Mouse (Mus musculus) limb, embryonic 14.5 days (tissue): ENCODE results near the gene Man1a2. TPM values are rescaled to one million over a fixed set of nuclear protein-coding genes. Genes with fewer than 3 reads are reported as not detected.

Experiments used
- ATAC-seq: fragments of 200-750 bp; cut with Nextera tagmentation; 2 replicates; pipeline ENCODE4 v1.8.0; 2017; ENCODE audit warnings: low read depth, moderate number of reproducible peaks, moderate TSS enrichment; ENCODE audit not compliant: low FRiP score
- DNase-seq: peaks from one replicate; pipeline ENCODE4 v3.0.0-alpha.2; 2015; ENCODE audit warnings: low spot score
- H3K27ac ChIP-seq: fragments of 300-500 bp; sonication (generic); replicated peaks from 2 replicates; pipeline ENCODE4 v1.5.1; 2014; ENCODE audit warnings: low read depth, mild to moderate bottlenecking, low read length, moderate library complexity, mixed read lengths
- H3K27me3 ChIP-seq: fragments of 300-500 bp; sonication (generic); 2 replicates; pipeline ENCODE4 v1.6.1; 2014; ENCODE audit warnings: low read length, mixed read lengths; ENCODE audit not compliant: control insufficient read depth, insufficient read depth
- H3K36me3 ChIP-seq: fragments of 300-500 bp; sonication (generic); 2 replicates; pipeline ENCODE4 v1.6.1; 2014; ENCODE audit warnings: mild to moderate bottlenecking, low read length, moderate library complexity, mixed read lengths; ENCODE audit not compliant: control insufficient read depth, insufficient read depth
- H3K4me1 ChIP-seq: fragments of 300-500 bp; sonication (generic); 2 replicates; pipeline ENCODE4 v1.6.1; 2014; ENCODE audit warnings: antibody characterized with exemption, low read length, mixed read lengths; ENCODE audit not compliant: control insufficient read depth, insufficient read depth
- H3K4me2 ChIP-seq: fragments of 300-500 bp; sonication (generic); replicated peaks from 2 replicates; pipeline ENCODE4 v1.6.1; 2014; ENCODE audit warnings: low read depth, mild to moderate bottlenecking, low read length, moderate library complexity; ENCODE audit not compliant: severe bottlenecking
- H3K4me3 ChIP-seq: fragments of 300-500 bp; sonication (generic); replicated peaks from 2 replicates; pipeline ENCODE4 v1.5.1; 2014; ENCODE audit warnings: low read length
- H3K9ac ChIP-seq: fragments of 300-500 bp; sonication (generic); 2 replicates; pipeline ENCODE4 v1.6.1; 2014; ENCODE audit warnings: mild to moderate bottlenecking, low read depth, low read length, moderate library complexity; ENCODE audit not compliant: severe bottlenecking
- H3K9me3 ChIP-seq: fragments of 300-500 bp; sonication (generic); 2 replicates; pipeline ENCODE4 v1.6.1; 2016; ENCODE audit warnings: low read length; ENCODE audit not compliant: control insufficient read depth
- POLR2A ChIP-seq: fragments of 200-500 bp; IDR thresholded peaks from 2 replicates; pipeline ENCODE4 v1.8.0; 2012; ENCODE audit warnings: inconsistent platforms, mild to moderate bottlenecking, moderate library complexity, borderline replicate concordance; ENCODE audit not compliant: insufficient read depth, insufficient read length; ENCODE audit errors: extremely low read depth
- WGBS: fragments of 180-500 bp; shearing (Covaris S2); extraction: QIAGEN DNeasy Blood & Tissue Kit; methylation state at CpG from one replicate; pipeline ENCODE4 v1.1.7; 2014; 5-methylcytosine and 5-hydroxymethylcytosine counted together
- polyA plus RNA-seq, 2 experiments: library from polyadenylated mRNA; depleted of rRNA in 1 of 2; stranded (reverse) in 1 of 2; unstranded in 1 of 2; fragments of >200 nt; fragmentation: Nextera tagmentation in 1 of 2; extraction: Ambion mirVana in 1 of 2; gene quantifications; 2 replicates each; pipeline versions ENCODE4 v1.2.1 to v1.2.3; 2012 to 2014

Gene Man1a2
- polyA plus RNA-seq, 2 experiments, result 16.8 to 87.1 TPM

- H3K36me3 ChIP-seq, result no peaks in the 10 kb centered on the region
- H3K9me3 ChIP-seq, result no peaks in the 10 kb centered on the region
- whole genome bisulfite sequencing, result 79% methylated on average over 2 of the region's 2 CpGs
- H3K9ac ChIP-seq, result no peak overlapping the region
- H3K27ac ChIP-seq, result no peak overlapping the region
- H3K4me1 ChIP-seq, result no peaks in the 10 kb centered on the region
- no peak overlapping the region for H3K4me2 ChIP-seq
- no peak overlapping the region for H3K4me3 ChIP-seq
- DNase-seq (no peak), ATAC-seq (no peak)
- TF ChIP-seq POLR2A, result no peak
- no peaks in the 10 kb centered on the region for H3K27me3 ChIP-seq
Observed at GRCm38 (mm10) chr3:100670412-100670811, 14.9 kb downstream of the Man1a2 start.

DNA sequence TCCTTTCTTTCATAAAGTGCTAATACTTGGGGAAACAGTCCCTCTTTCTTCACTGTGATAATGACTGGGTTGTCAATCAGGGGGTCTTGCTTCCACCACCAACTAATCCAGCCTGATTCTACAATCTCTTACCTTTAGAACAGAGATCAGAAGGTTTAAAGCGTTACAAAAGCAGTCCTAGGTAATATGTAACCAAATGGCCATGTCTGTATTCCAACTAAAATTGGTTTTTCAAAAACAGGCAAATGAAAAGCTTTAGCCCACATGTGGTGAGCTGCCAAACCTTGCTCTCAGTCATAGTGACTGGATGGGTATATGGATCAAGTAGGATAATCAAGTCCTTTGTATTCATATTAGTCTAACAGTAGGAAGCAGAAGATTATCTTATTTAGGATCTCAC is 32.0 kb downstream of the Man1a2 start:
- Histone ChIP-seq H3K9me3 (no peaks in the 10 kb centered on the region), H3K9ac (no peak overlapping the region), H3K27me3 (no peaks in the 10 kb centered on the region), H3K27ac (no peak overlapping the region), H3K4me3 (no peak overlapping the region), H3K4me2 (no peak overlapping the region), H3K4me1 (no peaks in the 10 kb centered on the region), H3K36me3 (peaks cover 13% of the 10 kb centered on the region; the same call in 1 of the 2 replicates)
- no peak for ATAC-seq
- no peak for DNase-seq
- no peak for TF ChIP-seq POLR2A
- WGBS, result 86% methylated on average over 1 of the region's 1 CpGs

GRCm38 (mm10) chr3:100641581-100641980 is 43.7 kb downstream of the Man1a2 start:
- ATAC-seq (no peak), DNase-seq (no peak)
- no peaks in the 10 kb centered on the region for H3K4me1 ChIP-seq
- no peak overlapping the region for H3K4me3 ChIP-seq
- TF ChIP-seq POLR2A, result no peak
- H3K9me3 ChIP-seq, result no peaks in the 10 kb centered on the region
- 81% methylated on average over 8 of the region's 8 CpGs for WGBS
- H3K36me3 ChIP-seq, result peaks cover 11% of the 10 kb centered on the region
- H3K27ac ChIP-seq, result no peak overlapping the region
- no peaks in the 10 kb centered on the region for H3K27me3 ChIP-seq
- H3K9ac ChIP-seq, result no peak overlapping the region
- no peak overlapping the region for H3K4me2 ChIP-seq

- H3K4me3 ChIP-seq, result no peak overlapping the region
- H3K36me3 ChIP-seq, result peaks cover 9% of the 10 kb centered on the region
- 53% methylated on average over 2 of the region's 2 CpGs for WGBS
- H3K27ac ChIP-seq, result no peak overlapping the region
- H3K9me3 ChIP-seq, result no peaks in the 10 kb centered on the region
- H3K27me3 ChIP-seq, result no peaks in the 10 kb centered on the region
- H3K9ac ChIP-seq, result no peak overlapping the region
- ATAC-seq (no peak), DNase-seq (no peak)
- no peaks in the 10 kb centered on the region for H3K4me1 ChIP-seq
- H3K4me2 ChIP-seq, result no peak overlapping the region
- TF ChIP-seq POLR2A, result no peak
Observed at GRCm38 (mm10) chr3:100636255-100636654, 49.0 kb downstream of the Man1a2 start.

- H3K4me2 ChIP-seq, result no peak overlapping the region
- no peak overlapping the region for H3K9ac ChIP-seq
- H3K9me3 ChIP-seq, result no peaks in the 10 kb centered on the region
- H3K27ac ChIP-seq, result no peak overlapping the region
- H3K4me3 ChIP-seq, result no peak overlapping the region
- no peak for TF ChIP-seq POLR2A
- WGBS, result 88% methylated on average over 4 of the region's 4 CpGs
- no peaks in the 10 kb centered on the region for H3K4me1 ChIP-seq
- H3K27me3 ChIP-seq, result no peaks in the 10 kb centered on the region
- DNase-seq (no peak), ATAC-seq (no peak)
- H3K36me3 ChIP-seq, result peaks cover 10% of the 10 kb centered on the region
Observed at GRCm38 (mm10) chr3:100634821-100635220, 50.5 kb downstream of the Man1a2 start.

GRCm38 (mm10) chr3:100618511-100618910 is 66.8 kb downstream of the Man1a2 start:
- no peaks in the 10 kb centered on the region for H3K27me3 ChIP-seq
- H3K4me3 ChIP-seq, result no peak overlapping the region
- H3K4me1 ChIP-seq, result no peaks in the 10 kb centered on the region
- H3K36me3 ChIP-seq, result no peaks in the 10 kb centered on the region; the same call in 1 of the 2 replicates
- ATAC-seq, result no peak
- no peak overlapping the region for H3K27ac ChIP-seq
- no peak overlapping the region for H3K9ac ChIP-seq
- 72% methylated on average over 4 of the region's 4 CpGs for WGBS
- DNase-seq, result no peak
- H3K4me2 ChIP-seq, result no peak overlapping the region
- H3K9me3 ChIP-seq, result no peaks in the 10 kb centered on the region
- TF ChIP-seq POLR2A, result no peak
